Comparison of ENCODE assay signal across 7 mouse cellular contexts in genomic region chr3:84745537-84746189, GRCm38 (mm10).
DNase-seq lines count a peak whose midpoint lies in the region; ATAC-seq lines count a peak whose summit lies in the region.

No protein-coding gene starts in this region.

- intact Hi-C loops in gastrocnemius, postnatal 36 days (cut with DNase I), result no loop called here

- peak; percentile 85 for DNase-seq in Muller cell, postnatal 12 days (ENCODE audit: inconsistent ontology term)
- DNase-seq in adipocyte (ENCODE audit: low spot score), result peak; percentile 39
- peak; percentile 28 to 44 for DNase-seq in gastrocnemius, postnatal 36 days
- peak; percentile 78 for DNase-seq in kidney, postnatal 10 days
- peak; percentile 42 to 59 for DNase-seq in lung, adult 18-20 months
- peak; percentile 87 for DNase-seq in right cerebral cortex, postnatal 4 days

- ATAC-seq in cerebellum, adult (ENCODE audit: insufficient number of reproducible peaks, low FRiP score, low TSS enrichment), result no peak; the same call in 1 of the 2 replicates

Comparison
In these comparisons a context has a peak if more than half of its experiments do, and no peak if none do; other contexts are left out.
1. DNase-seq: peak in every context shown above with its lines; median percentile 87 in right cerebral cortex, postnatal 4 days; 85 in Muller cell, postnatal 12 days; 78 in kidney, postnatal 10 days; 50 in lung, adult 18-20 months; 39 in adipocyte; 36 in gastrocnemius, postnatal 36 days.